Mouse (Mus musculus) forebrain, embryonic 15.5 days (tissue): ENCODE measurements around the gene Nkain1. TPM values are rescaled to one million over a fixed set of nuclear protein-coding genes. Genes with fewer than 3 reads are reported as not detected.

Experiments
- ATAC-seq: fragments of 200-750 bp; cut with Nextera tagmentation; replicated peaks from 2 replicates; pipeline ENCODE4 v1.8.0; 2017; ENCODE audit warnings: mild to moderate bottlenecking, moderate TSS enrichment, moderate library complexity
- H3K27ac ChIP-seq: fragments of 300-500 bp; sonication (generic); replicated peaks from 2 replicates; pipeline ENCODE4 v1.5.1; 2015; ENCODE audit warnings: mild to moderate bottlenecking, inconsistent platforms
- H3K27me3 ChIP-seq: fragments of 300-500 bp; sonication (generic); 2 replicates; pipeline ENCODE4 v1.6.1; 2015; ENCODE audit warnings: inconsistent platforms
- H3K36me3 ChIP-seq: fragments of 300-500 bp; sonication (generic); 2 replicates; pipeline ENCODE4 v1.6.1; 2015; ENCODE audit warnings: mild to moderate bottlenecking, inconsistent platforms
- H3K4me1 ChIP-seq: fragments of 300-500 bp; sonication (generic); 2 replicates; pipeline ENCODE4 v1.6.1; 2015; ENCODE audit warnings: inconsistent platforms
- H3K4me2 ChIP-seq: fragments of 300-500 bp; sonication (generic); replicated peaks from 2 replicates; pipeline ENCODE4 v1.6.1; 2015; ENCODE audit warnings: mild to moderate bottlenecking, inconsistent platforms
- H3K4me3 ChIP-seq: fragments of 300-500 bp; sonication (generic); 2 replicates; pipeline ENCODE4 v1.5.1; 2015; ENCODE audit warnings: mild to moderate bottlenecking, inconsistent platforms
- H3K9ac ChIP-seq: fragments of 300-500 bp; sonication (generic); replicated peaks from 2 replicates; pipeline ENCODE4 v1.6.1; 2015; ENCODE audit warnings: mild to moderate bottlenecking, inconsistent platforms
- H3K9me3 ChIP-seq: fragments of 300-500 bp; sonication (generic); 2 replicates; pipeline ENCODE4 v1.6.1; 2016; ENCODE audit warnings: inconsistent platforms
- WGBS: fragments of 180-500 bp; shearing (Covaris S2); methylation state at CpG from one replicate; pipeline ENCODE4 v1.1.7; 2015; ENCODE audit warnings: mixed read lengths; 5-methylcytosine and 5-hydroxymethylcytosine counted together
- polyA plus RNA-seq: library from polyadenylated mRNA; unstranded; fragments of >200 nt; fragmentation: Nextera tagmentation; extraction: Ambion mirVana; gene quantifications from 2 replicates; pipeline ENCODE4 v1.2.1, GENCODE M21; 2015

Gene Nkain1
- polyA plus RNA-seq, 1 experiment from 2014 or later: 9.3 TPM

DNA sequence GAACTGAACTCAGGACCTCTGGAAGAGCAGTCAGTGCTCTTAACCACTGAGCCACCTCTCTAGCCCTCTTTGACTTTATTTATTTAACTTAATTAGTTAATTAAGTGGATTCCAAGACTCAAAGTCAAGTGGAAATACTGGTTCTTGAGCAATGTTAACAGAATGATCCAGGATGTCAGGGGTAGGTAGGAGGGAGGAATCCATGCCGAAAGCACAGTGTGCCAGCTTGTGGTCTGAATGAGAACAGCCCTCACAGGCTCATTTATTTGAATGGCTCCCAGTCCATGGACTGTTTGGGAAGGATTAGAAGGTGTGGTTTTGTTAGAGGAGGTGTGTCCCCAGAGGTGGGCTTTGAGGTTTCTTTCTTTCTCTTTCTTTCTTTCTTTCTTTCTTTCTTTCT, 46.2 kb downstream of the Nkain1 start:
- Histone ChIP-seq H3K9ac (no peak overlapping the region), H3K36me3 (peaks cover 15% of the 10 kb centered on the region; the same call in 1 of the 2 replicates), H3K27ac (no peak overlapping the region), H3K4me3 (no peak overlapping the region), H3K4me1 (peaks cover 3% of the 10 kb centered on the region; the same call in 1 of the 2 replicates), H3K9me3 (no peaks in the 10 kb centered on the region), H3K4me2 (no peak overlapping the region), H3K27me3 (no peaks in the 10 kb centered on the region)
- WGBS: 93% methylated on average over 1 of the region's 1 CpGs
- ATAC-seq: no peak

DNA sequence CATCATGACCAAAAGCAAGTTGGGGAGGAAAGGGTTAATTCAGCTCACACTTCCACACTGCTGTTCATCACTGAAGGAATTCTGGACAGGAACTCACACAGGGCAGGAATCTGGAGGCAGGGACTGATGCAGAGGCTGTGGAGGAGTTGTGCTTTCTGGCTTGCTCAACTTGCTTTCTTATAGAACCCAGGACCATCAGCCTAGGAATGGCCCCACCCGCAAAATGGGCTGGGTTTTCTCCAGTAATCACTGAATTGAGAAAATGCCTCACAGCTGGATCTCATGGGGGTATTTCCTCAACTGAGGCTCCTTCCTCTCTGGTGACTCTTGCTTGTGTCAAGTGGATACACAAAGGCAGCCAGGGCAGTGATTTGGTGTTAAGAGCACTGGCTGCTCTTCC, 48.9 kb downstream of the Nkain1 start:
- Histone ChIP-seq H3K4me2 (no peak overlapping the region), H3K9me3 (no peaks in the 10 kb centered on the region), H3K9ac (no peak overlapping the region), H3K27ac (no peak overlapping the region), H3K27me3 (no peaks in the 10 kb centered on the region), H3K36me3 (peaks cover 2% of the 10 kb centered on the region; the same call in 1 of the 2 replicates), H3K4me1 (peaks cover 5% of the 10 kb centered on the region; the same call in 1 of the 2 replicates), H3K4me3 (no peak overlapping the region)
- no peak for ATAC-seq
- WGBS: 58% methylated on average over 1 of the region's 1 CpGs

DNA sequence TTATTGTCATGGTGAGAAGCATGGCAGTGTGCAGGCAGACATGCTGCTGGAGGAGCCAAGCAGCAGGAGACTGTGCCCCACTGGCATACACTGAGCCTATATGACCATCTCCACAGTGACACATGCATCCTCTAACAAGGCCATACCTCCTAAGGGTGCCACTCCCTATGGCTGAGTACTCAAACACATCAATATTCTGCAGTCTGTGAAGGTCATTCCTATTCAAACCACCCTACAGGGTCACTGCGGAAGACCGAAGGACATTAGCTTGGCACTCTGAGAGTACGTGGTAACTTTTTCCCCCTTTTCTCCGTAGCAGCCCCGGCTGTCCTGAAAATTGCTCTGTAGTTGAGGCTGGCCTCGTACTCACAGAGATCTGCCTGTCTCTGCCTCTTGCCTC, 52.5 kb downstream of the Nkain1 start:
- H3K27ac ChIP-seq: no peak overlapping the region
- ATAC-seq: no peak
- H3K9me3 ChIP-seq: no peaks in the 10 kb centered on the region
- H3K4me2 ChIP-seq: no peak overlapping the region
- 94% methylated on average over 6 of the region's 6 CpGs for WGBS
- no peak overlapping the region for H3K9ac ChIP-seq
- no peaks in the 10 kb centered on the region for H3K27me3 ChIP-seq
- H3K4me3 ChIP-seq: no peak overlapping the region
- H3K36me3 ChIP-seq: no peaks in the 10 kb centered on the region
- H3K4me1 ChIP-seq: peaks cover 10% of the 10 kb centered on the region

DNA sequence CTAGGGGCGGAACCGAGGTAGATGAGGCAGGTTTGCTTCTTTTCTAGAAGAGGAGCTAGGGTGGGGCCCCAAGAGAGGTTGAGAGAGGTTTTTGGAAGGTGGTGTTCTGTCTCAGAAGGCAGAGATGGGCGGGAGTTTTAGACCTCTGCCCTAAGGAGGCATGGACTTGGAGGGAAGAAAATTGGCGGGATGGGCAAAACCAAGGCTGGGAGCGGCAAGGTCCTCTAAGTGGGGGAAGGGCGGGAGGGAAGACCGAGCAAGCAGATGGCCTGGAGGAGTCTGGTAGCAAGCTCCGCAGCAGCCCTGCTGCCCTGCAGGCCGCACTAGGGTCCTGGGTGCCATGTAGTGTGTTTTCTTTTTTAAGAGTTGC, 53.5 kb downstream of the Nkain1 start:
- Histone ChIP-seq H3K4me3 (peak overlapping the region; percentile 58), H3K27ac (peak overlapping the region; percentile 28), H3K36me3 (no peaks in the 10 kb centered on the region), H3K4me2 (peak overlapping the region; percentile 69), H3K9ac (peak overlapping the region; percentile 81), H3K9me3 (no peaks in the 10 kb centered on the region), H3K4me1 (peaks cover 10% of the 10 kb centered on the region), H3K27me3 (no peaks in the 10 kb centered on the region)
- ATAC-seq: no peak
- 2% methylated on average over 9 of the region's 9 CpGs for WGBS

DNA sequence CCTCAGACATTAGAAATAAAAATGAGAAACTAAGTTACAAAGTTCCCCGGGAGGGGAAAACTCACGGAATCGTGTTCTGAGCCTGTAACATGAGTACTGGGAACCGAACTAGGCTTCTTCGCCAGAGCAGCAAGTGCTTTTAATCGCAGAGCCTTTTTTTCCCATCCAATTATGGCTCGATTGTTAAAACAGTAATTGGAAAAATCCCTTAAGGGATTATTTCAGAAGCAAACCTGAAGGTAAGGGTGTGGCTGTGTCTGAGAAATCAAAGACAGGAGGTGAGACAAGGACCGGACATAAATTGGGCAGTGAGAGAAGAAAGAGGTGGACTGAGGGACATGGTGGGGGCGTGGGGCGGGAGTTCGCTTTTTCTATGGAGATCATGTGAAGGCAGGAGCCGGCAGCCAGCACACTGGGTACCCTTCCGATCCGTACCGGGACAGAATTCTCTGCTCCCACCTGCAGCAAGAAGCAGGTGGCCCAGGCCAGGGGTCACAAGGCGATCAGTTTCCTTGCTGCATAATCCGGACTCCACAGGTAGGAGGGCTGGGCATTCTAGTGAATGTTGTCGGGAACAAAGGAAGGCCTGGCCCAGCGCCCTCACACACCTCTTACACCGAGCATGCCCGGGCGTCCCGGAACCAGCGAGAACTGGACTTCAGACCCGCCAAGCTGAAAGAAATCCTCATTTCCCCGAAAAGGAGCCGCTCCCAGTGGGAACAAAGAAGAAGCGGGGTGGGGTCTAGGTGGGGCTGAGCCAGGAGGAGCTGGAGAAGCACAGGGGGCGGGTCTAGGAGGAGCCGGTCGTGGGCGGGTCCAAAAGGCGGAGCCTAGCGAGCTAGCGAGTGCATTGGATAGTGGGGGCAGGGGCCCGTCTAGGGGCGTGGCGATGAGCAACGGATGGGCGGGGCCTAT, 54.1 kb downstream of the Nkain1 start:
- peak; percentile 97 for ATAC-seq
- Histone ChIP-seq H3K4me3 (peak overlapping the region; percentile 58), H3K27ac (peak overlapping the region; percentile 88), H3K4me2 (peak overlapping the region; percentile 69), H3K36me3 (no peaks in the 10 kb centered on the region), H3K27me3 (no peaks in the 10 kb centered on the region), H3K4me1 (peaks cover 10% of the 10 kb centered on the region), H3K9ac (peak overlapping the region; percentile 81), H3K9me3 (no peaks in the 10 kb centered on the region)
- 1% methylated on average over 40 of the region's 40 CpGs for whole genome bisulfite sequencing

DNA sequence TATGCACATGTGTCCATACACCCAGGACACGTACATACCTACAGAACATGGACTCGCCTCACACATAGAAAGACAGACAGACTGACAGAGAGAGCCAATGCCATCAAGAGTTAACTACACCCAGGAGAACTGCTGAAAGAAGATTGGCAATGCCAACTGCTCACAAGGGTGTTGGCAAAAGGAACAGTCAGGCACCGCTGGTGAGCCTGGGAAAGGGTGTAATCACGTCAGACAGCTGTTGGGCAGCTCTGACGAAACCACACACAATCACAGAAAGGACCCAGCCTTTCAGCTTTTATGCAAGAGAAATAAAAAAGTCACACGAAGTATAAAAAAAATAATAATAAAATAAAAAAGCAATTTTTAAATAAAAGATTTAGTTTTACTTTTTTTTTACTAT, 57.5 kb downstream of the Nkain1 start:
- Histone ChIP-seq H3K9me3 (no peaks in the 10 kb centered on the region), H3K4me1 (peaks cover 10% of the 10 kb centered on the region), H3K27me3 (no peaks in the 10 kb centered on the region), H3K27ac (no peak overlapping the region), H3K4me3 (no peak overlapping the region), H3K36me3 (no peaks in the 10 kb centered on the region), H3K9ac (no peak overlapping the region), H3K4me2 (no peak overlapping the region)
- no peak for ATAC-seq
- 74% methylated on average over 6 of the region's 6 CpGs for WGBS

Other genes starting within 250 kb of the Nkain1 start
- 84.3 and 85.0 TPM in 2 replicates for gene Zcchc17, start 214.2 kb downstream of the Nkain1 start, polyA plus RNA-seq
- 135 and 148 TPM in 2 replicates for gene Snrnp40, start 214.0 kb downstream of the Nkain1 start, polyA plus RNA-seq
- 129 TPM in 2 replicates for gene Pum1, start 89.1 kb upstream of the Nkain1 start, polyA plus RNA-seq
- 84.9 and 85.7 TPM in 2 replicates for gene Sdc3, start 218.4 kb upstream of the Nkain1 start, polyA plus RNA-seq